Mouse (Mus musculus): ENCODE results near the gene Nrg4. TPM values are rescaled to one million over a fixed set of nuclear protein-coding genes. Genes with fewer than 3 reads are reported as not detected.

Nrg4 gene
- total RNA-seq, 2 experiments from 2014 or later, result 0.30 to 1.5 TPM

GRCm38 (mm10) chr9:55195876-55196275 lies 130.8 kb downstream of the Nrg4 start:
- no peak for DNase-seq (ENCODE audit: extremely low spot score in 1 of 2, low spot score in 2 of 2)
- intact Hi-C loops (cut with DNase I), result no loop called here

- DNase-seq (ENCODE audit: extremely low spot score in 1 of 2, low spot score in 2 of 2), result no peak
- intact Hi-C loops (cut with DNase I), result no loop called here
Observed at GRCm38 (mm10) chr9:55174235-55174634, 152.4 kb downstream of the Nrg4 start.

- DNase-seq (ENCODE audit: extremely low spot score in 1 of 2, low spot score in 2 of 2), result no peak
- intact Hi-C loops (cut with DNase I), result no loop called here
Observed at GRCm38 (mm10) chr9:55172195-55172685, 154.4 kb downstream of the Nrg4 start.

- intact Hi-C loops (cut with DNase I), result no loop called here
- DNase-seq (ENCODE audit: extremely low spot score in 1 of 2, low spot score in 2 of 2), result no peak
Observed at GRCm38 (mm10) chr9:55170655-55171412, 155.8 kb downstream of the Nrg4 start.

Other genes starting within 250 kb of the Nrg4 start
- 10 to 100 TPM; 45.5 to 47.8 TPM for gene Ube2q2, start 178.0 kb downstream of the Nrg4 start, total RNA-seq (2021)
- 10 to 100 TPM; 47.5 to 48.6 TPM for gene Fbxo22, start 117.9 kb downstream of the Nrg4 start, total RNA-seq (2021)
- 10 to 100 TPM; 13.4 to 13.6 TPM for gene Tmem266, start 69 bp upstream of the Nrg4 start, total RNA-seq (2021)
- gene Etfa, start 185.4 kb upstream of the Nrg4 start, total RNA-seq (2021), result 10 to 100 TPM; 42.7 to 44.6 TPM
- gene Isl2, start 211.8 kb upstream of the Nrg4 start, total RNA-seq (2021), result not detected